Mouse (Mus musculus) forebrain, embryonic 14.5 days (tissue): ENCODE measurements around the gene Slc6a20a. TPM values are rescaled to one million over a fixed set of nuclear protein-coding genes. Genes with fewer than 3 reads are reported as not detected.

Experiments used
- ATAC-seq: fragments of 200-750 bp; cut with Nextera tagmentation; 2 replicates; pipeline ENCODE4 v1.8.0; 2017; ENCODE audit warnings: mild to moderate bottlenecking, moderate library complexity
- DNase-seq: peaks from one replicate; pipeline ENCODE4 v3.0.0-alpha.2; 2015; ENCODE audit warnings: low spot score
- H3K27ac ChIP-seq: fragments of 300-500 bp; sonication (generic); 2 replicates; pipeline ENCODE4 v1.5.1; 2014; ENCODE audit warnings: low read depth, mild to moderate bottlenecking, control low read depth, low read length, moderate library complexity
- H3K27me3 ChIP-seq: fragments of 300-500 bp; sonication (generic); replicated peaks from 2 replicates; pipeline ENCODE4 v1.6.1; 2014; ENCODE audit warnings: low read length, control low read depth, mixed read lengths; ENCODE audit not compliant: control insufficient read depth, insufficient read depth
- H3K36me3 ChIP-seq: fragments of 300-500 bp; sonication (generic); 2 replicates; pipeline ENCODE4 v1.6.1; 2014; ENCODE audit warnings: low read length, control low read depth; ENCODE audit not compliant: control insufficient read depth, insufficient read depth
- H3K4me1 ChIP-seq: fragments of 300-500 bp; sonication (generic); 2 replicates; pipeline ENCODE4 v1.6.1; 2014; ENCODE audit warnings: antibody characterized with exemption, low read length, control low read depth; ENCODE audit not compliant: control insufficient read depth, insufficient read depth
- H3K4me2 ChIP-seq: fragments of 300-500 bp; sonication (generic); 2 replicates; pipeline ENCODE4 v1.6.1; 2014; ENCODE audit warnings: mild to moderate bottlenecking, control low read depth, low read length
- H3K4me3 ChIP-seq: fragments of 300-500 bp; sonication (generic); 2 replicates; pipeline ENCODE4 v1.5.1; 2014; ENCODE audit warnings: low read depth, low read length, control low read depth
- H3K9ac ChIP-seq: fragments of 300-500 bp; sonication (generic); 2 replicates; pipeline ENCODE4 v1.6.1; 2014; ENCODE audit warnings: mild to moderate bottlenecking, low read length, control low read depth, moderate library complexity
- H3K9me3 ChIP-seq: fragments of 300-500 bp; sonication (generic); replicated peaks from 2 replicates; pipeline ENCODE4 v1.6.1; 2016; ENCODE audit warnings: low read length, control low read depth, mixed read lengths; ENCODE audit not compliant: control insufficient read depth
- WGBS: fragments of 180-500 bp; shearing (Covaris S2); extraction: QIAGEN DNeasy Blood & Tissue Kit; methylation state at CpG from one replicate; pipeline ENCODE4 v1.1.7; 2014; 5-methylcytosine and 5-hydroxymethylcytosine counted together
- polyA plus RNA-seq: library from polyadenylated mRNA; unstranded; fragments of >200 nt; fragmentation: Nextera tagmentation; extraction: Ambion mirVana; gene quantifications from 2 replicates; pipeline ENCODE4 v1.2.1, GENCODE M21; 2014

Slc6a20a gene
- polyA plus RNA-seq, 1 experiment from 2014 or later: 5.0 TPM

- Histone ChIP-seq H3K9me3 (no peaks in the 10 kb centered on the region), H3K27me3 (no peaks in the 10 kb centered on the region), H3K4me1 (no peaks in the 10 kb centered on the region), H3K36me3 (no peaks in the 10 kb centered on the region), H3K9ac (no peak overlapping the region), H3K27ac (no peak overlapping the region), H3K4me3 (no peak overlapping the region), H3K4me2 (no peak overlapping the region)
- WGBS: 91% methylated on average over 2 of the region's 2 CpGs
- DNase-seq: no peak
- no peak for ATAC-seq
Observed at GRCm38 (mm10) chr9:123649785-123650511, 28.7 kb downstream of the Slc6a20a start.

GRCm38 (mm10) chr9:123640106-123640505 is 38.6 kb downstream of the Slc6a20a start:
- Histone ChIP-seq H3K9ac (no peak overlapping the region), H3K9me3 (no peaks in the 10 kb centered on the region), H3K36me3 (no peaks in the 10 kb centered on the region), H3K4me3 (no peak overlapping the region), H3K27me3 (no peaks in the 10 kb centered on the region), H3K4me2 (no peak overlapping the region), H3K27ac (no peak overlapping the region), H3K4me1 (no peaks in the 10 kb centered on the region)
- ATAC-seq (no peak), DNase-seq (no peak)
- WGBS: 73% methylated on average over 1 of the region's 1 CpGs

- Histone ChIP-seq H3K4me3 (no peak overlapping the region), H3K9me3 (no peaks in the 10 kb centered on the region), H3K36me3 (no peaks in the 10 kb centered on the region), H3K27ac (no peak overlapping the region), H3K27me3 (no peaks in the 10 kb centered on the region), H3K4me2 (no peak overlapping the region), H3K9ac (no peak overlapping the region), H3K4me1 (no peaks in the 10 kb centered on the region)
- ATAC-seq (peak; percentile 32; the same call in 1 of the 2 replicates), DNase-seq (peak; percentile 58)
- WGBS: 73% methylated on average over 1 of the region's 1 CpGs
Observed at GRCm38 (mm10) chr9:123638668-123639089, 40.0 kb downstream of the Slc6a20a start.

GRCm38 (mm10) chr9:123638231-123638630 is 40.5 kb downstream of the Slc6a20a start:
- ATAC-seq (no peak), DNase-seq (no peak)
- H3K27me3 ChIP-seq: no peaks in the 10 kb centered on the region
- H3K4me2 ChIP-seq: no peak overlapping the region
- H3K36me3 ChIP-seq: no peaks in the 10 kb centered on the region
- H3K9me3 ChIP-seq: no peaks in the 10 kb centered on the region
- no peaks in the 10 kb centered on the region for H3K4me1 ChIP-seq
- H3K4me3 ChIP-seq: no peak overlapping the region
- H3K9ac ChIP-seq: no peak overlapping the region
- H3K27ac ChIP-seq: no peak overlapping the region

GRCm38 (mm10) chr9:123636771-123637170 is 41.9 kb downstream of the Slc6a20a start:
- no peak overlapping the region for H3K9ac ChIP-seq
- no peaks in the 10 kb centered on the region for H3K27me3 ChIP-seq
- H3K4me1 ChIP-seq: no peaks in the 10 kb centered on the region
- ATAC-seq: no peak
- no peak overlapping the region for H3K4me3 ChIP-seq
- H3K27ac ChIP-seq: no peak overlapping the region
- no peak overlapping the region for H3K4me2 ChIP-seq
- no peaks in the 10 kb centered on the region for H3K36me3 ChIP-seq
- H3K9me3 ChIP-seq: no peaks in the 10 kb centered on the region
- no peak for DNase-seq
- WGBS: 70% methylated on average over 5 of the region's 5 CpGs

- ATAC-seq (no peak), DNase-seq (no peak)
- H3K4me1 ChIP-seq: no peaks in the 10 kb centered on the region
- WGBS: 85% methylated on average over 3 of the region's 3 CpGs
- no peaks in the 10 kb centered on the region for H3K36me3 ChIP-seq
- no peak overlapping the region for H3K9ac ChIP-seq
- no peak overlapping the region for H3K4me3 ChIP-seq
- H3K4me2 ChIP-seq: no peak overlapping the region
- no peaks in the 10 kb centered on the region for H3K9me3 ChIP-seq
- no peaks in the 10 kb centered on the region for H3K27me3 ChIP-seq
- H3K27ac ChIP-seq: no peak overlapping the region
Observed at GRCm38 (mm10) chr9:123632993-123633392, 45.7 kb downstream of the Slc6a20a start.

GRCm38 (mm10) chr9:123632281-123632680 is 46.4 kb downstream of the Slc6a20a start, which contains the start of gene Slc6a20b:
Gene Slc6a20b (minus strand): TSS chr9:123632565.
- Histone ChIP-seq H3K9ac (no peak within 1 kb of the TSS), H3K4me2 (no peak within 1 kb of the TSS), H3K27me3 (no peaks in the 10 kb centered on the region), H3K36me3 (no peaks in the 10 kb centered on the region), H3K4me3 (no peak within 1 kb of the TSS), H3K27ac (no peak within 1 kb of the TSS), H3K4me1 (no peaks in the 10 kb centered on the region), H3K9me3 (no peaks in the 10 kb centered on the region)
- ATAC-seq (no peak), DNase-seq (no peak)
- WGBS: 86% methylated on average over 6 of the region's 6 CpGs

GRCm38 (mm10) chr9:123631666-123632065 is 47.0 kb downstream of the Slc6a20a start:
- 88% methylated on average over 3 of the region's 3 CpGs for WGBS
- Histone ChIP-seq H3K27ac (no peak overlapping the region), H3K27me3 (no peaks in the 10 kb centered on the region), H3K9me3 (no peaks in the 10 kb centered on the region), H3K4me3 (no peak overlapping the region), H3K4me2 (no peak overlapping the region), H3K9ac (no peak overlapping the region), H3K36me3 (no peaks in the 10 kb centered on the region), H3K4me1 (no peaks in the 10 kb centered on the region)
- ATAC-seq (no peak), DNase-seq (no peak)

GRCm38 (mm10) chr9:123625821-123626220 is 52.9 kb downstream of the Slc6a20a start:
- DNase-seq (no peak), ATAC-seq (no peak)
- H3K4me3 ChIP-seq: no peak overlapping the region
- no peaks in the 10 kb centered on the region for H3K9me3 ChIP-seq
- H3K36me3 ChIP-seq: no peaks in the 10 kb centered on the region
- H3K4me2 ChIP-seq: no peak overlapping the region
- no peaks in the 10 kb centered on the region for H3K27me3 ChIP-seq
- H3K4me1 ChIP-seq: no peaks in the 10 kb centered on the region
- H3K9ac ChIP-seq: no peak overlapping the region
- WGBS: 95% methylated on average over 11 of the region's 11 CpGs
- H3K27ac ChIP-seq: no peak overlapping the region
